Mouse (Mus musculus): ENCODE results near the gene Wrb.
"Not testable (repeated sequence)": the region's sequence is repeated elsewhere in the genome, so short reads cannot be mapped to it uniquely, and the experiment has no call there.

Gene Wrb

DNA sequence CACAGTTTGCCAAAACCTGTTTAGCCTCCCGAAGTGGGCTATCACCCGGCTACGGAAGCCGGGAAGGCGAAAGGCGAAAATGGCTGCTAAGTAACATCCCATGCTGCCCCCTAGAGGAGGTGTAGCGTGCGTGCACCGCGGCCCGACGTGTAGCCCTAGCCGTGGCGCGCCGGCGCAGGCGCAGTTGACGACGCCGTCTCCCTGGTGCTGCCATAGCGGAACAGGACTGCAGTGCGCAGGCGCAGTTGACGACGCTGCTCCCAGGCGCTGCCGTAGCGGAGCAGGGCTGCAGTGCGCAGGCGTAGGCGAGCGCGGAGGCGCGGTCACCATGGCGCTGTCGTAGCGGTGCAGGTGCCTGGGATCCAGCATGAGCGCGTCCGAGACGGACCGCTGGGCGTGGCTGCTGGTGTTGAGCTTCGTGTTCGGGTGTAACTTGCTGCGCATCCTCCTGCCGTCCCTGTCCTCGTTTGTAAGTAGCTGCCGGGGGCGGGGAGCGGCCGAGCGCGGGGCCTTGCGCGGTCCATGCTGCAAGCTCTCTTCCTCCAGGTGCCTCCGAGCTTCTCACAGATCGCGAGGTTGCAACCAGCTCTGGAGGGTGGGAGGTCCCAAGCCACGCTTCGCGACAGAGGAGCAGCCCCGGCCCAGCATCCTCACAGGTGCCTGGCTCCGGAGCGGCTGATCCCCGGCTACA, at the start of gene Wrb:
Gene Wrb, plus strand, starts transcription at position 298 of the 691 bp plus-strand sequence.
- H3K4me1 ChIP-seq (replicated peaks; ENCODE audit: low read depth, low read length): peaks cover 45% of the 10 kb centered on the region
- H3K27me3 ChIP-seq (ENCODE audit: insufficient read depth, low read length): peaks cover 2% of the 10 kb centered on the region; the same call in 1 of the 2 replicates
- peaks cover 3% of the 10 kb centered on the region; the same call in 1 of the 2 replicates for H3K9me3 ChIP-seq (ENCODE audit: low read length)
- peak; percentile 15; the same call in 1 of the 2 replicates for TF ChIP-seq CTCF (conservative IDR thresholded peaks at IDR 0.05; ENCODE audit: low read length)
- TF ChIP-seq NANOG (IDR thresholded peaks at IDR 0.05; ENCODE audit: borderline replicate concordance, low read length): no peak
- peak within 1 kb of the TSS; percentile 97 for H3K4me3 ChIP-seq (replicated peaks; ENCODE audit: low read length)
- H3K36me3 ChIP-seq (ENCODE audit: insufficient read depth, low read length): peaks cover 23% of the 10 kb centered on the region

DNA sequence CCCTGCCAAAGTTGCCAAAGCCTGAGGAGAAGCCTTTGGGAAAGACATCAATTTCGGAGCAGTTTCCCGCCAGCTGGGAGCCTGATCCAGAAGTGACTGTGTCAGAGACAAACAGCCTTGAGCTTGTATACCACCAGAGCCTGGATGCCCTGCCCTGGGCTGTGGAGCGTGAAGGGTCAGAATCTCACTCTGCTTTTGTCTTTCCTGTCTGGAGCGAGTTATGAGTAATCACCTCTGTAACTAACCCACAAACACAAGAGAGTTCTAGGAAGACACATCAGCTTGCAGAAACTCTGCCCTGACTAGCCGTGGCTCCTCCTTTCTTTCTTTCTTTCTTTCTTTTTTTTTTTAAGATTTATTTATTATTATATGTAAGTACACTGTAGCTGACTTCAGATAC, 49.2 kb upstream of the Wrb start:
- peaks cover 24% of the 10 kb centered on the region for H3K27me3 ChIP-seq (ENCODE audit: insufficient read depth, low read length)
- TF ChIP-seq NANOG (IDR thresholded peaks at IDR 0.05; ENCODE audit: borderline replicate concordance, low read length) (no peak), CTCF (conservative IDR thresholded peaks at IDR 0.05; ENCODE audit: low read length) (no peak), POU5F1 (IDR thresholded peaks at IDR 0.05; ENCODE audit: borderline replicate concordance, low read length) (no peak)
- peaks cover 54% of the 10 kb centered on the region for H3K4me1 ChIP-seq (replicated peaks; ENCODE audit: low read depth, low read length)
- H3K36me3 ChIP-seq (ENCODE audit: insufficient read depth, low read length): no peaks in the 10 kb centered on the region
- H3K9me3 ChIP-seq (ENCODE audit: low read length): no peaks in the 10 kb centered on the region
- no peak overlapping the region for H3K4me3 ChIP-seq (replicated peaks; ENCODE audit: low read length)

DNA sequence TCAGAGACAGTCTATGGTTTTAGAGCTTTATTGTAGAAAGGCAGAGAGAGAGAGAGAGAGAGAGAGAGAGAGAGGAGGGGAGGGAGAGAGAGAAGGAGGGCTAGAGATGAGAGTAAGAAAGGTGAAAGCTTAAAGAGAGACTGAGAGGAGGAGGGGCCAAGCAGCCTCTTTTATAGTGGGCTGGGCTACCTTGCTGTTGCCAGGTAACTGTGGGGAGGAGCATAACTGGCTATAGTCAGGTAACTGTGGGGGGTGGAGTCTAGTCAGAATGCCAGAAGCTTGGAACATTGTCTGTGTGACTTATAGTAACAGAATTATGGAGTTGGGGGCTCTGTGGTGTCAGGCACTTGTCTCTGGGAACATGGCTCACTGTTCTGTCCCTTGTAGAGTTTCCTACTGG, 47.4 kb upstream of the Wrb start:
- Histone ChIP-seq H3K4me3 (replicated peaks; ENCODE audit: low read length) (peak overlapping the region; percentile 63; the same call in 1 of the 2 replicates), H3K27me3 (ENCODE audit: insufficient read depth, low read length) (peaks cover 13% of the 10 kb centered on the region), H3K4me1 (replicated peaks; ENCODE audit: low read depth, low read length) (peaks cover 40% of the 10 kb centered on the region)
- H3K36me3 ChIP-seq (ENCODE audit: insufficient read depth, low read length); H3K9me3 ChIP-seq (ENCODE audit: low read length): not testable (repeated sequence)

DNA sequence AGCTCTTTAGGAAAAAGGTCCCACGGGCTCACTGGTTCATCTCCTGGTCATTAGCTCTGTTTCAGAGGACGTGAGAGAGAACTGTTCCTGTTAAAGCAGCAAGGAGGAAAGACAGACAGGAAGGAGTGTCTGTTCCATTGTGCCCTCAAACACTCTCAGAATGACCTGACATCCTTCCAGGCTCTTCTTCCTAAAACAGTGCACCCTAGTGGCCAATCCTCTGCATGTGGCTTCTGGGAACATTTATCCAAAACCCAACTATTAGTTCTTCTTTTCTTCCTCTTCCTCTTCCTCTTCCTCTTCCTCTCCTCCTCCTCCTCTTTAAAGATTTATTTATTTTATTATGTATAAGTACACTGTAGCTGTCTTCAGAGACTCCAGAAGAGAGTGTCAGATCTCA, 42.2 kb upstream of the Wrb start:
- peaks cover 15% of the 10 kb centered on the region for H3K4me1 ChIP-seq (replicated peaks; ENCODE audit: low read depth, low read length)
- H3K36me3 ChIP-seq (ENCODE audit: insufficient read depth, low read length): no peaks in the 10 kb centered on the region
- H3K9me3 ChIP-seq (ENCODE audit: low read length): no peaks in the 10 kb centered on the region
- TF ChIP-seq NANOG (IDR thresholded peaks at IDR 0.05; ENCODE audit: borderline replicate concordance, low read length): no peak
- no peak for TF ChIP-seq POU5F1 (IDR thresholded peaks at IDR 0.05; ENCODE audit: borderline replicate concordance, low read length)
- TF ChIP-seq CTCF (conservative IDR thresholded peaks at IDR 0.05; ENCODE audit: low read length): peak; percentile 68
- H3K4me3 ChIP-seq (replicated peaks; ENCODE audit: low read length): no peak overlapping the region
- no peaks in the 10 kb centered on the region for H3K27me3 ChIP-seq (ENCODE audit: insufficient read depth, low read length)

- Histone ChIP-seq H3K27me3 (ENCODE audit: insufficient read depth, low read length) (no peaks in the 10 kb centered on the region), H3K36me3 (ENCODE audit: insufficient read depth, low read length) (no peaks in the 10 kb centered on the region), H3K9me3 (ENCODE audit: low read length) (no peaks in the 10 kb centered on the region), H3K4me1 (replicated peaks; ENCODE audit: low read depth, low read length) (no peaks in the 10 kb centered on the region), H3K4me3 (replicated peaks; ENCODE audit: low read length) (no peak overlapping the region)
- TF ChIP-seq NANOG (IDR thresholded peaks at IDR 0.05; ENCODE audit: borderline replicate concordance, low read length) (no peak), CTCF (conservative IDR thresholded peaks at IDR 0.05; ENCODE audit: low read length) (no peak), POU5F1 (IDR thresholded peaks at IDR 0.05; ENCODE audit: borderline replicate concordance, low read length) (no peak)
Observed at GRCm38 (mm10) chr16:96109673-96110072, 35.5 kb upstream of the Wrb start.

DNA sequence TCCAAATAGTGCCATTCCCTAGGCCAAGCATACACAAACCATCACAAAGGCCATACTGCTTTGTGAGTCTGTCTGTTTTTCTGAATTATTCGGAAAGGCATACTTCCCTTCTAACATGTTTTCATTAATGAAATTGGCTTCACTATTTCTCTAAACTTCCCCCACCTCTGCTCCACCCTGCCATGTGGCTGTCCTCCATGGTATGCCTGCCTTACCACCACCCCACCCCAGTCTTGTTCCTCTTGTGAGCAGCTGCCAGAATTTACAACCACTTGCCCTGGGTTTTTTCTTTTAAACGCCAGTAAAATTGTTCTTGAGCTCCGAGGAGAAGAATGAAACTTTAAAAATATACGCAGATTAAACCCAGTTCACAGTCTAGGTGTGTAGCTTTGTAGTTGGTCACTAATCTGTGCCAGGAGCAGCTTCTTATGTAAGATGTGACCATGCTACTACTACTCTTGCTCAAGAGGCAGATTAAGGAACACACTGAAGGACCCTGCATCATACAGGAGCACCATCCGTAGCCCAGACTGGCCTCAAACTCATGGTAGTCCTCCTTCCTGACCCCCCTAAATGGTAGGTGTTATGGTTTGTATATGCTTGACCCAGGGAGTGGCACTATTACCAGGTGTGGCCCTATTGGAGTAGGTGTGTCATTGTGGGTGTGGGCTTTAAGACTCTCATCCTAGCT, 34.4 kb upstream of the Wrb start:
- TF ChIP-seq CTCF (conservative IDR thresholded peaks at IDR 0.05; ENCODE audit: low read length): no peak
- TF ChIP-seq POU5F1 (IDR thresholded peaks at IDR 0.05; ENCODE audit: borderline replicate concordance, low read length): no peak
- TF ChIP-seq NANOG (IDR thresholded peaks at IDR 0.05; ENCODE audit: borderline replicate concordance, low read length): no peak
- H3K4me3 ChIP-seq (replicated peaks; ENCODE audit: low read length): no peak overlapping the region
- H3K9me3 ChIP-seq (ENCODE audit: low read length): no peaks in the 10 kb centered on the region
- no peaks in the 10 kb centered on the region for H3K4me1 ChIP-seq (replicated peaks; ENCODE audit: low read depth, low read length)
- H3K36me3 ChIP-seq (ENCODE audit: insufficient read depth, low read length): no peaks in the 10 kb centered on the region
- no peaks in the 10 kb centered on the region for H3K27me3 ChIP-seq (ENCODE audit: insufficient read depth, low read length)

- TF ChIP-seq CTCF (conservative IDR thresholded peaks at IDR 0.05; ENCODE audit: low read length): no peak
- no peak for TF ChIP-seq POU5F1 (IDR thresholded peaks at IDR 0.05; ENCODE audit: borderline replicate concordance, low read length)
- TF ChIP-seq NANOG (IDR thresholded peaks at IDR 0.05; ENCODE audit: borderline replicate concordance, low read length): no peak
- no peaks in the 10 kb centered on the region for H3K4me1 ChIP-seq (replicated peaks; ENCODE audit: low read depth, low read length)
- no peak overlapping the region for H3K4me3 ChIP-seq (replicated peaks; ENCODE audit: low read length)
- no peaks in the 10 kb centered on the region for H3K36me3 ChIP-seq (ENCODE audit: insufficient read depth, low read length)
- H3K27me3 ChIP-seq (ENCODE audit: insufficient read depth, low read length): no peaks in the 10 kb centered on the region
- H3K9me3 ChIP-seq (ENCODE audit: low read length): no peaks in the 10 kb centered on the region
Observed at GRCm38 (mm10) chr16:96112769-96113168, 32.4 kb upstream of the Wrb start.

GRCm38 (mm10) chr16:96114729-96115128, 30.5 kb upstream of the Wrb start:
- TF ChIP-seq CTCF (conservative IDR thresholded peaks at IDR 0.05; ENCODE audit: low read length): 0 out of 2 replicates have a peak, but pooled peaks have one; percentile 14
- TF ChIP-seq NANOG (IDR thresholded peaks at IDR 0.05; ENCODE audit: borderline replicate concordance, low read length): no peak
- H3K36me3 ChIP-seq (ENCODE audit: insufficient read depth, low read length): peaks cover 7% of the 10 kb centered on the region; the same call in 1 of the 2 replicates
- H3K9me3 ChIP-seq (ENCODE audit: low read length): no peaks in the 10 kb centered on the region
- H3K4me3 ChIP-seq (replicated peaks; ENCODE audit: low read length): peak overlapping the region; percentile 27; the same call in 1 of the 2 replicates
- no peaks in the 10 kb centered on the region for H3K4me1 ChIP-seq (replicated peaks; ENCODE audit: low read depth, low read length)
- H3K27me3 ChIP-seq (ENCODE audit: insufficient read depth, low read length): no peaks in the 10 kb centered on the region

Data from E14TG2a.4 (cell line).